ENCODE assay signal across 8 mouse cellular contexts in the genomic region with DNA sequence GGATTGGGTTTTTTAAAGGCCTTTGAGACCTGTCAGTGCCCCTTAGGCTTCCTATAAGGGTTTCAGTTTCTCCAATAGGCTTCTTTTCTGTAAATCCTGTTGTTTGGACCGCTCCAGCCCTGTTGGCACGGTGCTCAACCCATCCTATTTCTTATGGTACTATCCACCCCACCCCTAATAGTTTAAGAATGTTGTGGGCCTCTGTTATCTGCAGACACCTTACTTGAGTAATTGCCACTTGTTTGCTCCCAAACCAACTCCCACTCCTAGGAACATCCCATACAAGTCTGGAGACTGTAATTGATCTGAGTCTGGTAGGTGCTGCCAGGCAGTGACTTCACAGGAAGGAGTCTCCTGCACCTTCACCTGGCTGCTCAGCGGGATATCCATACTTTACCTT. TPM values are rescaled to one million over a fixed set of nuclear protein-coding genes. Genes with fewer than 3 reads are reported as not detected.
DNase-seq lines count a peak whose midpoint lies in the region; ATAC-seq and TF ChIP-seq lines count a peak whose summit lies in the region.

No protein-coding gene starts in this region.

- H3K9me3 ChIP-seq in hindbrain, embryonic 10.5 days, result no peaks in the 10 kb centered on the region
- H3K9me3 ChIP-seq in midbrain, embryonic 11.5 days (ENCODE audit: control insufficient read depth, low read length), result no peaks in the 10 kb centered on the region

- peak overlapping the region; percentile 85 for H3K9ac ChIP-seq in midbrain, embryonic 11.5 days (ENCODE audit: low read length)

- no peak overlapping the region for H3K27ac ChIP-seq in kidney, adult 2 months (ENCODE audit: insufficient read depth, low read depth, low read length)
- H3K27ac ChIP-seq in bone marrow, adult 2 months (ENCODE audit: control insufficient read depth, insufficient read depth, low read depth, low read length, poor library complexity), result no peak overlapping the region
- peak overlapping the region; percentile 97 for H3K27ac ChIP-seq in hindbrain, embryonic 10.5 days
- H3K27ac ChIP-seq in midbrain, embryonic 11.5 days (ENCODE audit: low read depth, low read length), result peak overlapping the region; percentile 86; the same call in 1 of the 2 replicates

- no peaks in the 10 kb centered on the region for H3K27me3 ChIP-seq in kidney, adult 2 months (replicated peaks; ENCODE audit: control insufficient read depth, insufficient read depth, low read length)
- no peaks in the 10 kb centered on the region for H3K27me3 ChIP-seq in hindbrain, embryonic 10.5 days (ENCODE audit: insufficient read depth, poor library complexity, severe bottlenecking)
- no peaks in the 10 kb centered on the region for H3K27me3 ChIP-seq in midbrain, embryonic 11.5 days (ENCODE audit: control insufficient read depth, insufficient read depth, low read length)

- no peaks in the 10 kb centered on the region for H3K4me1 ChIP-seq in kidney, adult 2 months (ENCODE audit: control insufficient read depth, insufficient read depth, low read length)
- H3K4me1 ChIP-seq in bone marrow, adult 2 months (ENCODE audit: control insufficient read depth, insufficient read depth, low read length), result no peaks in the 10 kb centered on the region; the same call in 1 of the 2 replicates
- H3K4me1 ChIP-seq in hindbrain, embryonic 10.5 days (replicated peaks), result peaks cover 18% of the 10 kb centered on the region
- H3K4me1 ChIP-seq in midbrain, embryonic 11.5 days (ENCODE audit: control insufficient read depth, insufficient read depth, low read length), result peaks cover 7% of the 10 kb centered on the region

- no peak for DNase-seq in kidney, adult 2 months
- DNase-seq in kidney, postnatal 14 days, result no peak
- DNase-seq in hindbrain, embryonic 10.5 days (ENCODE audit: low spot score), result no peak
- DNase-seq in midbrain, embryonic 11.5 days (ENCODE audit: low spot score, missing footprints), result peak; percentile 67
- DNase-seq in embryo, embryonic 9.5 days (ENCODE audit: extremely low spot score), result no peak
- no peak for DNase-seq in ovary, adult 18-20 months (ENCODE audit: low spot score)
- no peak for DNase-seq in thymus, postnatal 25 days

- peak overlapping the region; percentile 77 for H3K4me3 ChIP-seq in kidney, adult 2 months (ENCODE audit: insufficient read depth, low read depth, low read length)
- peak overlapping the region; percentile 98 for H3K4me3 ChIP-seq in bone marrow, adult 2 months (replicated peaks; ENCODE audit: control insufficient read depth, low read depth, low read length)
- peak overlapping the region; percentile 81 for H3K4me3 ChIP-seq in hindbrain, embryonic 10.5 days
- peak overlapping the region; percentile 78 for H3K4me3 ChIP-seq in midbrain, embryonic 11.5 days (ENCODE audit: low read depth, low read length)

- H3K4me2 ChIP-seq in midbrain, embryonic 11.5 days, result peak overlapping the region; percentile 85

- no peak for TF ChIP-seq POLR2A in kidney, adult 2 months (IDR thresholded peaks at IDR 0.05; ENCODE audit: low read depth, low read length)
- no peak for TF ChIP-seq POLR2A in bone marrow, adult 2 months (IDR thresholded peaks at IDR 0.05; ENCODE audit: borderline replicate concordance, control insufficient read depth, low read depth, low read length)

- WGBS in kidney, adult 2 months, result 40% methylated on average over 3 of the region's 3 CpGs
- 57% methylated on average over 3 of the region's 3 CpGs for WGBS in bone marrow, adult 2 months
- 55% methylated on average over 3 of the region's 3 CpGs for WGBS in hindbrain, embryonic 10.5 days
- 49% methylated on average over 3 of the region's 3 CpGs for WGBS in midbrain, embryonic 11.5 days

- no peak for TF ChIP-seq CTCF in kidney, adult 2 months (conservative IDR thresholded peaks at IDR 0.05; ENCODE audit: insufficient read depth, insufficient read length, low read depth, low read length)
- no peak for TF ChIP-seq CTCF in bone marrow, adult 2 months (IDR thresholded peaks at IDR 0.05; ENCODE audit: control insufficient read depth, insufficient read depth, low read length)

- peaks cover 4% of the 10 kb centered on the region for H3K36me3 ChIP-seq in kidney, adult 2 months (ENCODE audit: control insufficient read depth, insufficient read depth, low read length)
- H3K36me3 ChIP-seq in hindbrain, embryonic 10.5 days, result peaks cover 60% of the 10 kb centered on the region
- H3K36me3 ChIP-seq in midbrain, embryonic 11.5 days (ENCODE audit: control insufficient read depth, insufficient read depth, low read length), result peaks cover 32% of the 10 kb centered on the region

- peak; percentile 0; the same call in 1 of the 2 replicates for ATAC-seq in midbrain, embryonic 11.5 days (ENCODE audit: low FRiP score)

RNA-seq across cellular contexts. Expression of gene Leng8, which starts 0.9 kb away (rescaled TPM):
- polyA plus RNA-seq in kidney, adult 2 months (2012; rRNA removed), result 225 and 407 TPM in 2 replicates
- polyA plus RNA-seq in bone marrow, adult 2 months (2011; ENCODE audit: insufficient read depth, insufficient read length, low replicate concordance, missing spikeins), result 96.9 and 247 TPM in 2 replicates
- 68.7 and 91.4 TPM in 2 replicates for polyA plus RNA-seq in hindbrain, embryonic 10.5 days (2016; fragmentation: Nextera tagmentation; extraction: Ambion mirVana)
- polyA plus RNA-seq in midbrain, embryonic 11.5 days (2014; fragmentation: Nextera tagmentation; extraction: Ambion mirVana), result 44.4 and 45.6 TPM in 2 replicates

RNA-seq across cellular contexts. Expression of gene Leng9, which starts 12.4 kb away (rescaled TPM):
- polyA plus RNA-seq in kidney, adult 2 months (2012; rRNA removed), result 5.3 and 6.2 TPM in 2 replicates
- polyA plus RNA-seq in bone marrow, adult 2 months (2011; ENCODE audit: insufficient read depth, insufficient read length, low replicate concordance, missing spikeins), result 0.92 and 2.4 TPM in 2 replicates
- 1.6 and 2.5 TPM in 2 replicates for polyA plus RNA-seq in hindbrain, embryonic 10.5 days (2016; fragmentation: Nextera tagmentation; extraction: Ambion mirVana)
- 1.5 and 2.0 TPM in 2 replicates for polyA plus RNA-seq in midbrain, embryonic 11.5 days (2014; fragmentation: Nextera tagmentation; extraction: Ambion mirVana)

RNA-seq across cellular contexts. Expression of gene Ttyh1, which starts 18.5 kb away (rescaled TPM):
- 2.8 and 7.4 TPM in 2 replicates for polyA plus RNA-seq in kidney, adult 2 months (2012; rRNA removed)
- 5.3 TPM in 1 of 2 replicates, not detected in the other for polyA plus RNA-seq in bone marrow, adult 2 months (2011; ENCODE audit: insufficient read depth, insufficient read length, low replicate concordance, missing spikeins)
- polyA plus RNA-seq in hindbrain, embryonic 10.5 days (2016; fragmentation: Nextera tagmentation; extraction: Ambion mirVana), result 31.2 and 67.4 TPM in 2 replicates
- 33.8 and 43.6 TPM in 2 replicates for polyA plus RNA-seq in midbrain, embryonic 11.5 days (2014; fragmentation: Nextera tagmentation; extraction: Ambion mirVana)

RNA-seq across cellular contexts. Expression of gene Cdc42ep5, which starts 26.9 kb away (rescaled TPM):
- polyA plus RNA-seq in kidney, adult 2 months (2012; rRNA removed), result 23.5 and 32.1 TPM in 2 replicates
- 3.2 and 4.0 TPM in 2 replicates for polyA plus RNA-seq in bone marrow, adult 2 months (2011; ENCODE audit: insufficient read depth, insufficient read length, low replicate concordance, missing spikeins)
- 16.9 and 23.5 TPM in 2 replicates for polyA plus RNA-seq in hindbrain, embryonic 10.5 days (2016; fragmentation: Nextera tagmentation; extraction: Ambion mirVana)
- polyA plus RNA-seq in midbrain, embryonic 11.5 days (2014; fragmentation: Nextera tagmentation; extraction: Ambion mirVana), result 15.6 and 17.4 TPM in 2 replicates

Comparison
In these comparisons a context has a peak if more than half of its experiments do, and no peak if none do; other contexts are left out.
1. H3K27ac ChIP-seq: peak in hindbrain, embryonic 10.5 days (single experiment) and midbrain, embryonic 11.5 days (single experiment); none in kidney, adult 2 months (single experiment) and bone marrow, adult 2 months (single experiment).
2. Peak in every context shown above with its lines, with median percentiles within 50 percentile points of each other: H3K4me3 ChIP-seq.